Mouse (Mus musculus): ENCODE results near the gene Phlda1.

DNA sequence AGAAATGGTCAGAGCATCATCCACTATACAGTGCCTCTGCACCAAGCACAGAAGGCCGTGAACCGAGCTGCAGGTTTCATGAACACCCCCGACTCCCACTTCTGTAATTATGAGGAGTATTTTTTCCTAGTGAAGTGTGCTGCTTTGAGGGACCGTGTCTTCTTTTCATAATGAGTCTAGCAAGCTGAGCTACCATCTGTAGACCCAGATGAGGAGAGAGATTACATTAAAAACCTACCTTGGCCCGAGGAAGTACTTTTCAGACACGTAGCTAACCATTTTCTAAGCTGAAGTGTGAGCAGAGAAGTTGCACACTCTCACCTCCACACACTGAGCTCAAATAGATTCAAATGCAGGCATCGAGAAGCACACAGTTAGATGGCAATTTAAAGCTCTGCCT is 37.0 kb downstream of the Phlda1 start:
- TF ChIP-seq POLR2A (IDR thresholded peaks at IDR 0.05; ENCODE audit: insufficient read depth, low read depth, low read length) (no peak), CTCF (IDR thresholded peaks at IDR 0.05) (no peak), EP300 (IDR thresholded peaks at IDR 0.05; ENCODE audit: insufficient read depth, low read depth, low read length) (no peak)

Data from heart, adult 2 months (tissue).